Mouse (Mus musculus) C2C12 (cell line): ENCODE data around the gene Chst11.

Source experiments
- CEBPB ChIP-seq: IDR thresholded peaks from one replicate; pipeline ENCODE4 v1.6.1; 2011; ENCODE audit warnings: low read depth, mild to moderate bottlenecking, control low read depth, moderate library complexity
- CTCF ChIP-seq: IDR thresholded peaks from one replicate; pipeline ENCODE4 v1.5.1; 2011; ENCODE audit not compliant: control insufficient read depth, insufficient read depth, insufficient read length
- FOSL1 ChIP-seq: IDR thresholded peaks from one replicate; pipeline ENCODE4 v1.8.0; 2011; ENCODE audit warnings: mild to moderate bottlenecking, low read length; ENCODE audit not compliant: poor library complexity, insufficient read depth, severe bottlenecking
- MAX ChIP-seq: IDR thresholded peaks from one replicate; pipeline ENCODE4 v1.6.1; 2011; ENCODE audit warnings: mild to moderate bottlenecking, control low read depth
- MYOD1 ChIP-seq: IDR thresholded peaks from one replicate; pipeline ENCODE4 v1.6.1; 2011; ENCODE audit warnings: low read depth; ENCODE audit not compliant: control insufficient read depth, insufficient read length
- MYOG ChIP-seq: IDR thresholded peaks from one replicate; pipeline ENCODE4 v1.6.1; 2011; ENCODE audit not compliant: control insufficient read depth, insufficient read length; ENCODE audit errors: extremely low read depth
- USF1 ChIP-seq: IDR thresholded peaks from one replicate; pipeline ENCODE4 v1.6.1; 2011; ENCODE audit warnings: low read depth, mild to moderate bottlenecking, control low read depth, moderate library complexity

DNA sequence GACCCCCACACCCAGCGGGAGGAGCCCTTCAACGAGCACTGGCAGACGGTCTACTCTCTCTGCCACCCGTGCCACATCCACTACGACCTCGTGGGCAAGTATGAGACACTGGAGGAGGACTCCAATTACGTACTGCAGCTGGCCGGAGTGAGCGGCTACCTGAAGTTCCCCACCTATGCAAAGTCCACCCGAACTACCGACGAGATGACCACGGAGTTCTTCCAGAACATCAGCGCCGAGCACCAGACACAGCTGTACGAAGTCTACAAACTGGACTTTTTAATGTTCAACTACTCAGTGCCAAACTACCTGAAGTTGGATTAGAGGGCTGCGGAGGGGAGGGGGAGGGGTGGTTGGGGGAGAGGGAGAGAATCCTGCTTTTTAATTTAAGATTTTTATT, 206.2 kb downstream of the Chst11 start:
- TF ChIP-seq MYOD1 (no peak), CTCF (no peak), USF1 (no peak), CEBPB (no peak), MAX (no peak), MYOG (no peak), FOSL1 (no peak)
